Mouse (Mus musculus) hindbrain, embryonic 15.5 days (tissue): Measurements from ENCODE around the gene Zfand5. TPM values are rescaled to one million over a fixed set of nuclear protein-coding genes. Genes with fewer than 3 reads are reported as not detected.
"Not testable (repeated sequence)": the region's sequence is repeated elsewhere in the genome, so short reads cannot be mapped to it uniquely, and the experiment has no call there.

Source experiments
- ATAC-seq: fragments of 200-750 bp; cut with Nextera tagmentation; 2 replicates; pipeline ENCODE4 v1.8.0; 2017; ENCODE audit warnings: low read depth, moderate number of reproducible peaks, moderate TSS enrichment; ENCODE audit not compliant: low FRiP score
- H3K27ac ChIP-seq: fragments of 300-500 bp; sonication (generic); replicated peaks from 2 replicates; pipeline ENCODE4 v1.5.1; 2015; ENCODE audit warnings: mild to moderate bottlenecking, inconsistent platforms
- H3K27me3 ChIP-seq: fragments of 300-500 bp; sonication (generic); 2 replicates; pipeline ENCODE4 v1.6.1; 2015; ENCODE audit warnings: control low read depth, inconsistent platforms
- H3K36me3 ChIP-seq: fragments of 300-500 bp; sonication (generic); 2 replicates; pipeline ENCODE4 v1.6.1; 2015; ENCODE audit warnings: control low read depth, inconsistent platforms
- H3K4me1 ChIP-seq: fragments of 300-500 bp; sonication (generic); replicated peaks from 2 replicates; pipeline ENCODE4 v1.6.1; 2015; ENCODE audit warnings: control low read depth, inconsistent platforms
- H3K4me2 ChIP-seq: fragments of 300-500 bp; sonication (generic); 2 replicates; pipeline ENCODE4 v1.6.1; 2015; ENCODE audit warnings: moderate library complexity, mild to moderate bottlenecking, inconsistent platforms
- H3K4me3 ChIP-seq: fragments of 300-500 bp; sonication (generic); 2 replicates; pipeline ENCODE4 v1.5.1; 2015; ENCODE audit warnings: mild to moderate bottlenecking, inconsistent platforms
- H3K9ac ChIP-seq: fragments of 300-500 bp; sonication (generic); 2 replicates; pipeline ENCODE4 v1.6.1; 2015; ENCODE audit warnings: inconsistent platforms
- H3K9me3 ChIP-seq: fragments of 300-500 bp; sonication (generic); 2 replicates; pipeline ENCODE4 v1.6.1; 2016; ENCODE audit warnings: control low read depth, inconsistent platforms
- WGBS: fragments of 180-500 bp; shearing (Covaris S2); methylation state at CpG from one replicate; pipeline ENCODE4 v1.1.7; 2015; 5-methylcytosine and 5-hydroxymethylcytosine counted together
- polyA plus RNA-seq: library from polyadenylated mRNA; unstranded; fragments of >200 nt; fragmentation: Nextera tagmentation; extraction: Ambion mirVana; gene quantifications from 2 replicates; pipeline ENCODE4 v1.2.1, GENCODE M21; 2015

Gene Zfand5
- polyA plus RNA-seq, 1 experiment from 2014 or later = 170 TPM

GRCm38 (mm10) chr19:21274714-21275113, 2.6 kb downstream of the Zfand5 start:
- whole genome bisulfite sequencing = 36% methylated on average over 3 of the region's 3 CpGs
- no peaks in the 10 kb centered on the region for H3K27me3 ChIP-seq
- H3K9ac ChIP-seq = peak overlapping the region; percentile 99
- peak overlapping the region; percentile 78 for H3K4me2 ChIP-seq
- H3K36me3 ChIP-seq = peaks cover 14% of the 10 kb centered on the region
- peaks cover 29% of the 10 kb centered on the region for H3K4me1 ChIP-seq
- no peak for ATAC-seq
- H3K9me3 ChIP-seq = no peaks in the 10 kb centered on the region
- H3K4me3 ChIP-seq = peak overlapping the region; percentile 81
- peak overlapping the region; percentile 34; the same call in 1 of the 2 replicates for H3K27ac ChIP-seq

GRCm38 (mm10) chr19:21276317-21276716, 4.2 kb downstream of the Zfand5 start:
- Histone ChIP-seq H3K27ac (no peak overlapping the region), H3K4me3 (no peak overlapping the region), H3K4me2 (no peak overlapping the region), H3K9me3 (no peaks in the 10 kb centered on the region), H3K36me3 (peaks cover 21% of the 10 kb centered on the region), H3K9ac (no peak overlapping the region), H3K4me1 (peaks cover 26% of the 10 kb centered on the region), H3K27me3 (no peaks in the 10 kb centered on the region)
- ATAC-seq = no peak

GRCm38 (mm10) chr19:21286421-21287097, 14.5 kb downstream of the Zfand5 start:
- 85% methylated on average over 3 of the region's 3 CpGs for WGBS
- H3K36me3 ChIP-seq = peaks cover 31% of the 10 kb centered on the region
- H3K27me3 ChIP-seq = no peaks in the 10 kb centered on the region
- no peak for ATAC-seq
- no peak overlapping the region for H3K9ac ChIP-seq
- no peak overlapping the region for H3K4me2 ChIP-seq
- H3K4me1 ChIP-seq = no peaks in the 10 kb centered on the region
- no peaks in the 10 kb centered on the region for H3K9me3 ChIP-seq
- H3K4me3 ChIP-seq = no peak overlapping the region
- no peak overlapping the region for H3K27ac ChIP-seq

GRCm38 (mm10) chr19:21297411-21297810, 25.3 kb downstream of the Zfand5 start:
- Histone ChIP-seq H3K27me3 (no peaks in the 10 kb centered on the region), H3K4me3 (no peak overlapping the region), H3K27ac (no peak overlapping the region), H3K9me3 (no peaks in the 10 kb centered on the region), H3K4me1 (no peaks in the 10 kb centered on the region), H3K4me2 (no peak overlapping the region), H3K9ac (no peak overlapping the region), H3K36me3 (no peaks in the 10 kb centered on the region)
- 95% methylated on average over 4 of the region's 4 CpGs for whole genome bisulfite sequencing
- no peak for ATAC-seq

GRCm38 (mm10) chr19:21301787-21302186, 29.7 kb downstream of the Zfand5 start:
- ATAC-seq = no peak
- Histone ChIP-seq H3K27ac (no peak overlapping the region), H3K9me3 (no peaks in the 10 kb centered on the region), H3K27me3 (no peaks in the 10 kb centered on the region), H3K36me3 (no peaks in the 10 kb centered on the region), H3K4me1 (no peaks in the 10 kb centered on the region), H3K4me3 (no peak overlapping the region), H3K9ac (no peak overlapping the region), H3K4me2 (no peak overlapping the region)
- WGBS = 56% methylated on average over 3 of the region's 3 CpGs

- Histone ChIP-seq H3K9me3 (no peaks in the 10 kb centered on the region), H3K27me3 (no peaks in the 10 kb centered on the region), H3K4me2 (no peak overlapping the region), H3K4me3 (no peak overlapping the region), H3K36me3 (no peaks in the 10 kb centered on the region), H3K4me1 (no peaks in the 10 kb centered on the region), H3K27ac (no peak overlapping the region), H3K9ac (no peak overlapping the region)
- ATAC-seq = no peak
- WGBS = 89% methylated on average over 3 of the region's 3 CpGs
Observed at GRCm38 (mm10) chr19:21307755-21308154, 35.7 kb downstream of the Zfand5 start.

- not testable (repeated sequence) for H3K27me3 ChIP-seq, H3K4me3 ChIP-seq, ATAC-seq
Observed at GRCm38 (mm10) chr19:21310364-21310763, 38.3 kb downstream of the Zfand5 start.

GRCm38 (mm10) chr19:21315701-21316100, 43.6 kb downstream of the Zfand5 start:
- H3K36me3 ChIP-seq = no peaks in the 10 kb centered on the region
- no peak overlapping the region for H3K27ac ChIP-seq
- WGBS = 95% methylated on average over 3 of the region's 3 CpGs
- no peak for ATAC-seq
- H3K4me3 ChIP-seq = no peak overlapping the region
- no peaks in the 10 kb centered on the region for H3K9me3 ChIP-seq
- no peaks in the 10 kb centered on the region for H3K27me3 ChIP-seq
- H3K4me2 ChIP-seq = no peak overlapping the region
- H3K4me1 ChIP-seq = no peaks in the 10 kb centered on the region
- no peak overlapping the region for H3K9ac ChIP-seq

More at GRCm38 (mm10) chr19:21310364-21310763, 38.3 kb downstream of the Zfand5 start:
- not testable (repeated sequence) for H3K4me2 ChIP-seq, H3K9ac ChIP-seq, H3K9me3 ChIP-seq, H3K4me1 ChIP-seq, H3K27ac ChIP-seq, H3K36me3 ChIP-seq
- 93% methylated on average over 5 of the region's 5 CpGs for WGBS

GRCm38 (mm10) chr19:21319618-21320017, 47.5 kb downstream of the Zfand5 start:
- Histone ChIP-seq H3K27ac (no peak overlapping the region), H3K4me3 (no peak overlapping the region), H3K9me3 (no peaks in the 10 kb centered on the region), H3K9ac (no peak overlapping the region), H3K27me3 (no peaks in the 10 kb centered on the region), H3K4me1 (no peaks in the 10 kb centered on the region), H3K4me2 (no peak overlapping the region), H3K36me3 (no peaks in the 10 kb centered on the region)
- ATAC-seq = no peak
- WGBS = 91% methylated on average over 1 of the region's 1 CpGs

- WGBS = 86% methylated on average over 3 of the region's 3 CpGs
- Histone ChIP-seq H3K9me3 (no peaks in the 10 kb centered on the region), H3K36me3 (no peaks in the 10 kb centered on the region), H3K4me3 (no peak overlapping the region), H3K27ac (no peak overlapping the region), H3K4me2 (no peak overlapping the region), H3K4me1 (no peaks in the 10 kb centered on the region), H3K27me3 (no peaks in the 10 kb centered on the region), H3K9ac (no peak overlapping the region)
- ATAC-seq = no peak
Observed at GRCm38 (mm10) chr19:21325333-21325732, 53.3 kb downstream of the Zfand5 start.

GRCm38 (mm10) chr19:21328951-21329350, 56.9 kb downstream of the Zfand5 start:
- H3K4me2 ChIP-seq = no peak overlapping the region
- no peak overlapping the region for H3K9ac ChIP-seq
- no peaks in the 10 kb centered on the region for H3K27me3 ChIP-seq
- no peak overlapping the region for H3K4me3 ChIP-seq
- peak; percentile 66; the same call in 1 of the 2 replicates for ATAC-seq
- no peaks in the 10 kb centered on the region for H3K4me1 ChIP-seq
- no peaks in the 10 kb centered on the region for H3K9me3 ChIP-seq
- no peaks in the 10 kb centered on the region for H3K36me3 ChIP-seq
- WGBS = 68% methylated on average over 9 of the region's 9 CpGs
- no peak overlapping the region for H3K27ac ChIP-seq

GRCm38 (mm10) chr19:21329770-21330169, 57.7 kb downstream of the Zfand5 start:
- ATAC-seq = 0 out of 2 replicates have a peak, but pooled peaks have one; percentile 71
- Histone ChIP-seq H3K4me1 (no peaks in the 10 kb centered on the region), H3K4me3 (no peak overlapping the region), H3K36me3 (no peaks in the 10 kb centered on the region), H3K27ac (no peak overlapping the region; the same call in 1 of the 2 replicates), H3K4me2 (no peak overlapping the region), H3K27me3 (no peaks in the 10 kb centered on the region), H3K9me3 (no peaks in the 10 kb centered on the region), H3K9ac (no peak overlapping the region)
- WGBS = 43% methylated on average over 5 of the region's 5 CpGs
